8 mouse cellular contexts compared by ENCODE assay signal in the genomic region with DNA sequence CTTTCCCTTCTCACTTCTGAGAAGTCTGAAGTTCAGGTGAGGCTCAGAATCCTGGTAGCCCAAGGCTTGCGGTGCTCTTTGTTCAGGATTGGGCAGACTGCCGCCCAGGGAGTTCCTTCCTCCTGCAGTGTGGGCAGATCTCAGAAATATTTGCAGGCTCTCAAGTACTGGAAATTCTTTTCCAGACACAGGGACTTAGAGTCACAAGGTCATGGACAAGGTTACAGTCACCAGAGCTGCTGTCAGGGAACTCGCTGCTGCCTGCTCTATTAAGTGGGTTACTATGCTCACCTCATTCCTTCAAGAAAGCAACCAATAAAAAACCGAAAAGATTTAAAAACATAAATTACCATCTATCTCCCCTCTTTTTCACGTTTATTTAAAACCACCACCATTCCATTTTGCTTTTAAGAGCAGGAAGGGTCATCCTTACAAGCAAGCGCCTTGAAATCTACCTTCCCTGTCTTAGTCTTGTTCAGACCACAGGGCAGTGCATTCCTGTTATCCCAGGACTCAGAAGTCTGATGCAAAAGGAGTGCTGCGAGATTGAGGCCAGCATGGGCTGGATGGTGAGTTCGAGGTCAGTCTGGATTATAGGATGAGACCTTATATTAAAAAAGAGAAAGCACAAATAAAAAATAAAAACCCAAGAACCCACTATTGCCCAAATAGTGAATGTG. TPM values are rescaled to one million over a fixed set of nuclear protein-coding genes. Genes with fewer than 3 reads are reported as not detected.
DNase-seq lines count a peak whose midpoint lies in the region; ATAC-seq and TF ChIP-seq lines count a peak whose summit lies in the region.

No protein-coding gene starts in this region.

- no peak overlapping the region for H3K9ac ChIP-seq in liver, embryonic 12.5 days

- no peak overlapping the region for H3K27ac ChIP-seq in thymus, adult 2 months (ENCODE audit: control insufficient read depth, insufficient read depth, low read length)
- no peak overlapping the region for H3K27ac ChIP-seq in liver, embryonic 12.5 days

- TF ChIP-seq CTCF in thymus, adult 2 months (IDR thresholded peaks at IDR 0.05; ENCODE audit: borderline replicate concordance, control insufficient read depth, extremely low read depth, insufficient read depth, low read length, poor library complexity) = no peak

- no peaks in the 10 kb centered on the region for H3K9me3 ChIP-seq in liver, embryonic 12.5 days (replicated peaks)

- ATAC-seq in frontal cortex, adult (ENCODE audit: low TSS enrichment) = peak; percentile 7; the same call in 1 of the 2 replicates
- peak; percentile 3; the same call in 1 of the 2 replicates for ATAC-seq in liver, embryonic 12.5 days
- no peak for ATAC-seq in CD4-positive, CD25-positive, alpha-beta regulatory T cell, adult 4 months

- no peaks in the 10 kb centered on the region for H3K27me3 ChIP-seq in thymus, adult 2 months (ENCODE audit: control insufficient read depth, insufficient read depth, low read length)
- peaks cover 15% of the 10 kb centered on the region for H3K27me3 ChIP-seq in liver, embryonic 12.5 days (replicated peaks)

- peak overlapping the region; percentile 6; the same call in 1 of the 2 replicates for H3K4me3 ChIP-seq in thymus, adult 2 months (ENCODE audit: control insufficient read depth, insufficient read depth, low read length)
- H3K4me3 ChIP-seq in liver, embryonic 12.5 days = peak overlapping the region; percentile 89

- no peak for DNase-seq in frontal cortex, adult 2 months (ENCODE audit: extremely low spot score in 1 of 2, low spot score in 1 of 2)
- DNase-seq in thymus, adult 2 months = no peak
- DNase-seq in thymus, postnatal 4 days = no peak
- no peak for DNase-seq in urinary bladder, postnatal 10 days (ENCODE audit: low spot score)
- DNase-seq in adrenal gland, postnatal 10 days = no peak

- peak overlapping the region; percentile 97 for H3K4me2 ChIP-seq in liver, embryonic 12.5 days

- H3K36me3 ChIP-seq in thymus, adult 2 months (ENCODE audit: control insufficient read depth, insufficient read depth, low read length) = no peaks in the 10 kb centered on the region
- no peaks in the 10 kb centered on the region for H3K36me3 ChIP-seq in liver, embryonic 12.5 days

- no peak for TF ChIP-seq POLR2A in thymus, adult 2 months (IDR thresholded peaks at IDR 0.05; ENCODE audit: control insufficient read depth, extremely low read depth, insufficient read depth, low read length, poor library complexity)

- 64% methylated on average over 8 of the region's 8 CpGs for WGBS in thymus, adult 2 months
- WGBS in liver, embryonic 12.5 days (ENCODE audit: insufficient replicate concordance) = 45% methylated on average over 8 of the region's 8 CpGs

- peaks cover 39% of the 10 kb centered on the region for H3K4me1 ChIP-seq in thymus, adult 2 months (replicated peaks; ENCODE audit: control insufficient read depth, insufficient read depth, low read length)
- peaks cover 47% of the 10 kb centered on the region for H3K4me1 ChIP-seq in liver, embryonic 12.5 days

RNA-seq across cellular contexts. Expression of a gene that starts 0.6 kb away (rescaled TPM):
- polyA plus RNA-seq in frontal cortex, adult 2 months (2012; rRNA removed) = 27.9 and 33.2 TPM in 2 replicates
- 22.2 and 29.0 TPM in 2 replicates for polyA plus RNA-seq in thymus, adult 2 months (2012; rRNA removed)
- 36.6 and 37.5 TPM in 2 replicates for polyA plus RNA-seq in liver, embryonic 12.5 days (2016; fragmentation: Nextera tagmentation; extraction: Ambion mirVana)
- 10 to 100 TPM; 18.5 to 18.7 TPM for polyA plus RNA-seq in CD4-positive, CD25-positive, alpha-beta regulatory T cell, adult 4 months (2017; shearing (Covaris generic))
- 10 to 100 TPM; 60.1 to 67.6 TPM for total RNA-seq in adrenal gland, postnatal 10 days (2021)
